Mouse (Mus musculus) neural tube, embryonic 11.5 days (tissue): ENCODE data around the gene Kcnh4. TPM values are rescaled to one million over a fixed set of nuclear protein-coding genes. Genes with fewer than 3 reads are reported as not detected.

Experiments
- ATAC-seq: fragments of 200-750 bp; cut with Nextera tagmentation; 2 replicates; pipeline ENCODE4 v1.8.0; 2017; ENCODE audit warnings: moderate number of reproducible peaks, mild to moderate bottlenecking, moderate TSS enrichment, moderate library complexity; ENCODE audit not compliant: insufficient read depth, low FRiP score, low TSS enrichment
- DNase-seq: peaks from one replicate; pipeline ENCODE4 v3.0.0-alpha.2; 2015; ENCODE audit warnings: low spot score
- H3K27ac ChIP-seq: fragments of 300-500 bp; sonication (generic); 2 replicates; pipeline ENCODE4 v1.5.1; 2014; ENCODE audit warnings: low read depth, mild to moderate bottlenecking, low read length
- H3K27me3 ChIP-seq: fragments of 300-500 bp; sonication (generic); 2 replicates; pipeline ENCODE4 v1.6.1; 2014; ENCODE audit warnings: mild to moderate bottlenecking, low read length, mixed read lengths; ENCODE audit not compliant: control insufficient read depth, insufficient read depth
- H3K36me3 ChIP-seq: fragments of 300-500 bp; sonication (generic); 2 replicates; pipeline ENCODE4 v1.6.1; 2014; ENCODE audit warnings: mild to moderate bottlenecking, low read length, moderate library complexity, mixed read lengths; ENCODE audit not compliant: control insufficient read depth, insufficient read depth
- H3K4me1 ChIP-seq: fragments of 300-500 bp; sonication (generic); 2 replicates; pipeline ENCODE4 v1.6.1; 2014; ENCODE audit warnings: low read length, mixed read lengths; ENCODE audit not compliant: control insufficient read depth, insufficient read depth
- H3K4me2 ChIP-seq: fragments of 300-500 bp; sonication (generic); 2 replicates; pipeline ENCODE4 v1.6.1; 2014; ENCODE audit warnings: low read depth, mild to moderate bottlenecking, moderate library complexity
- H3K4me3 ChIP-seq: fragments of 300-500 bp; sonication (generic); 2 replicates; pipeline ENCODE4 v1.5.1; 2014; ENCODE audit warnings: low read depth, low read length
- H3K9ac ChIP-seq: fragments of 300-500 bp; sonication (generic); 2 replicates; pipeline ENCODE4 v1.6.1; 2014; ENCODE audit warnings: mild to moderate bottlenecking, low read length
- H3K9me3 ChIP-seq: fragments of 300-500 bp; sonication (generic); 2 replicates; pipeline ENCODE4 v1.6.1; 2016; ENCODE audit warnings: low read length; ENCODE audit not compliant: control insufficient read depth
- WGBS: fragments of 180-500 bp; shearing (Covaris S2); extraction: QIAGEN DNeasy Blood & Tissue Kit; methylation state at CpG from one replicate; pipeline ENCODE4 v1.1.7; 2014; 5-methylcytosine and 5-hydroxymethylcytosine counted together
- polyA plus RNA-seq: library from polyadenylated mRNA; unstranded; fragments of >200 nt; fragmentation: Nextera tagmentation; extraction: Ambion mirVana; gene quantifications from 2 replicates; pipeline ENCODE4 v1.2.1, GENCODE M21; 2014

Kcnh4 gene
- polyA plus RNA-seq, 1 experiment from 2014 or later, result 2.4 TPM

DNA sequence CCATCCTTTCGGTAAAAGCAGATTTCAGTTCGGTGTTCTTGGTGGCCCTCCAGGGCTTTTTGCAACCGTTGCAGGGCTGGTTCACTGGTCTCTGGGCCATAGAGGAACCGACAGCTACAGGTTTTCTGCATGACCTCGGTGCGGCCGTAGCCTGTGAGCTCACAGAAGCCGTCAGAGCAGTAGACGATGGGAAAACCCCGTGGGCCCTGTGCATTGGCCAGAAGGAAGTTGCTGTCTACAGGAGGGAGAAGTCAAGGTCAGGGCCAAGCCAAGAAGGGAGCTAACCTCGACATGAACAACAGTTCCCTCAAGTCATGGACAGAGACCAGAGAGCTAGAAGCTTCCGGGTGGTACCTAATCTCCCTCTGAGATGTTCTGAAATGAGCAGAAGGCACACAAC lies 2.2 kb downstream of the Kcnh4 start:
- H3K36me3 ChIP-seq, result no peaks in the 10 kb centered on the region
- H3K9ac ChIP-seq, result no peak overlapping the region
- DNase-seq, result no peak
- no peak overlapping the region for H3K4me2 ChIP-seq
- no peak overlapping the region for H3K4me3 ChIP-seq
- no peak overlapping the region for H3K27ac ChIP-seq
- WGBS, result 91% methylated on average over 12 of the region's 12 CpGs
- peaks cover 16% of the 10 kb centered on the region for H3K27me3 ChIP-seq
- ATAC-seq, result no peak
- no peaks in the 10 kb centered on the region for H3K9me3 ChIP-seq
- 0 out of 2 replicates have a peak, but pooled peaks cover 4% of the 10 kb centered on the region for H3K4me1 ChIP-seq

DNA sequence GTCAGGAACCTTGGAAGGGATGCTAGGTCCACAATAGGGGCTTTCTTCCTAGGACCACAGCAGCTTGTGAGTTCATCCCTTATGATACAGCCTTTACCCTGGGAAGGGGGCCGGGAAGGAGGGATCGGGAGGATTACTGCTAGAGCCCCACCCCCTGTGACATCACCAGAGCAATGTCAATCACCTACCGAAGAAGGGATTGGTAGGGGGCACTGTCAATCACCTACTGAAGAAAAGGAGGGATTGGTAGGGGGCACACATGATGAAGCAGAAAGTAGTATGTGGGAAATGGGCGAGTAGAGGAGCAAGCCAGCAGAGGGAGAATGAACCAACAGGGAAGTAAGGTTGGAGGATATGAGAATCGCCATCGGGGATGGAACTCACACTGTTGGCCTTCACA lies 3.3 kb downstream of the Kcnh4 start:
- Histone ChIP-seq H3K9ac (no peak overlapping the region), H3K27me3 (peaks cover 16% of the 10 kb centered on the region), H3K4me3 (no peak overlapping the region), H3K4me1 (no peaks in the 10 kb centered on the region), H3K27ac (no peak overlapping the region), H3K4me2 (no peak overlapping the region), H3K9me3 (no peaks in the 10 kb centered on the region), H3K36me3 (no peaks in the 10 kb centered on the region)
- 73% methylated on average over 6 of the region's 6 CpGs for WGBS
- ATAC-seq (no peak), DNase-seq (no peak)

DNA sequence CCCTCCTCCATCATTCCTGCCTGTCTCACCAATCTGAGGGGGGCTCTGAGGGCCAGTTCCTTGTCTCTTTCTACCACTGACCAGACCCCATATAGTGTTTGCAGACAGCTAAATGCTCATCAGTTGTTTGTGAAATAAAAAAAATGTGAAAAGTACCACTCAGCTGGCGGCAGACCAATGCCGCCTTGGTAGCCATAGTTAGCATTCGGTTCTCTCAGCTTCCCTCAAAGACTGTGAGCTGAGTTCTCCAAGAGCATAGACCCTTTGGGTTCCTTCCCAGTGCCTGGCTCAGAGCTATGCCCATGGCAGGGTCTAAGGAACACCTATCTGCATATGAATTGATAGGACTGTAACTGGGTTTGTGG lies 5.1 kb downstream of the Kcnh4 start:
- ATAC-seq (no peak), DNase-seq (no peak)
- Histone ChIP-seq H3K4me3 (no peak overlapping the region), H3K4me1 (no peaks in the 10 kb centered on the region), H3K9me3 (no peaks in the 10 kb centered on the region), H3K9ac (no peak overlapping the region), H3K27me3 (peaks cover 7% of the 10 kb centered on the region), H3K36me3 (no peaks in the 10 kb centered on the region), H3K4me2 (no peak overlapping the region), H3K27ac (no peak overlapping the region)
- 85% methylated on average over 3 of the region's 3 CpGs for WGBS

DNA sequence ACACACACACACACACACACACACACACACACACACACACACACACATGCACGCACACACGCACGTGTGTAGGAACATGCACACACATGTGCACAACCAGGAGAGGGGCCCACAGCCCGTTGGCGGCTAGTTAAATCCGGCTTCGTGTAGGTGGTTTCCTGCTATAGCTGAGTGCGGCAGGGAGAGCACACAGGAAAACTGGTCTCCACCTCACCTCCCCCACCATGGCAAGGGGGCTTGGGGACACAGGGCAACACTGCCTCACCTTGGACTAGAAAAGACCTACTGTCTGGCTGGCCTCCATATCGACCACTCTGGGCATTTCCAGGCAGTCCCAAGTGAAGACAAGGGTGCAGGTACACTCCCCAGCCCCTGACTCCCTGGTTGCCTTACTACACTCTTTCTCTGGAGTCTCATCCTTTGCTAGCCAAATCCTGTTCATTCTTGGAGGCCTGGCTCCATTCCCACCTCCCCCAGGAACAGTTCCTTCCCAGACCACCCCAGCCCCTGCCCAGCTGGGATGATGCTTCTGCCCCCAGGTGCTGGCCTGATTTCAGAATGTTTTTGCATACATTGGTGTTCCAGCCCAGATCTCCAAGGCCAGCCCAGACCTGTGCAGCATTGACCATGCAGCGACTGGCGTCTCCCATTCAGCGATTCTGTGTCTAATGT lies 5.6 kb downstream of the Kcnh4 start:
- no peak for ATAC-seq
- H3K9me3 ChIP-seq, result no peaks in the 10 kb centered on the region
- H3K4me2 ChIP-seq, result no peak overlapping the region
- no peak for DNase-seq
- no peaks in the 10 kb centered on the region for H3K4me1 ChIP-seq
- H3K27me3 ChIP-seq, result peaks cover 2% of the 10 kb centered on the region
- 87% methylated on average over 11 of the region's 12 CpGs for WGBS
- H3K9ac ChIP-seq, result no peak overlapping the region
- no peaks in the 10 kb centered on the region for H3K36me3 ChIP-seq
- H3K27ac ChIP-seq, result no peak overlapping the region
- no peak overlapping the region for H3K4me3 ChIP-seq

DNA sequence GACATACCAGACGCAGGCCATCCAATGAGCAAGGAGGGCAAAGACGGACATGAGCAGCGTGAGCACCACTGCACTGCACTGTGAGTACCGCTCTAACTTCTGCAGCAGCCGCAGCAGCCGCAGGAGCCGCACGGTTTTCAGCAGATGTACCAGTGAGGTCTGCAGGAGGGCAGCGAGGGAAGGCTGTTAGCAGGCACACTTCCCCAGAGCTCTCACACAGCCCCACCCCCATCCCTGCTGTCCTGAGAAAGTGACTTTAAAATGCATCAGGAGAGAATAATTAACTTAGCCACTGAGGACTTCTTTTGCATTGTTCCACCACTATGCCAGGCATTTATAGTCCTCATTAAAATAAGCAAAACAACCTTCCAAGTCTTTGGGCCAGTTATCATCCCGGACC lies 7.4 kb downstream of the Kcnh4 start:
- H3K27ac ChIP-seq, result no peak overlapping the region
- no peak overlapping the region for H3K4me3 ChIP-seq
- no peak overlapping the region for H3K9ac ChIP-seq
- H3K27me3 ChIP-seq, result no peaks in the 10 kb centered on the region
- H3K9me3 ChIP-seq, result no peaks in the 10 kb centered on the region
- ATAC-seq (no peak), DNase-seq (no peak)
- H3K4me2 ChIP-seq, result no peak overlapping the region
- H3K4me1 ChIP-seq, result no peaks in the 10 kb centered on the region
- WGBS, result 20% methylated on average over 10 of the region's 10 CpGs
- H3K36me3 ChIP-seq, result no peaks in the 10 kb centered on the region

DNA sequence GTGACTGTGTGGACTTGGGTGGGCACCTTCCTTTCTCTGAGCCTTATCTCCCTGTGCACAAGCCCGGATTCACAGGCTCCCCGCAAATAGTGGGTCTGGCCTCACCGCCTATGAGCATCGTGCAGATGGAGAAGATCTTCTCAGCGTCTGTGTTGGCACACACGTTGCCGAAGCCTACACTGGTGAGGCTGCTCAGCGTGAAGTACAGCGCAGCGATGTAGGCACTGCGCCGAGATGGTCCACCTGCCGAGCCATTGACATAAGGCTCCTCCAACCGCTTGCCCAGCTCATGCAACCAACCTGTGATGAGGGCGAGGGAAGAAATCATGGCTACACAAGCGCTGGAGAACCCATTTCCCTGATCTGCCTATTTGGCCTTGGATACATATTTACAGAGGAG lies 9.6 kb downstream of the Kcnh4 start:
- no peaks in the 10 kb centered on the region for H3K27me3 ChIP-seq
- H3K9me3 ChIP-seq, result no peaks in the 10 kb centered on the region
- ATAC-seq (no peak), DNase-seq (no peak)
- WGBS, result 91% methylated on average over 16 of the region's 16 CpGs
- H3K36me3 ChIP-seq, result no peaks in the 10 kb centered on the region
- no peak overlapping the region for H3K4me2 ChIP-seq
- no peaks in the 10 kb centered on the region for H3K4me1 ChIP-seq
- no peak overlapping the region for H3K4me3 ChIP-seq
- no peak overlapping the region for H3K27ac ChIP-seq
- no peak overlapping the region for H3K9ac ChIP-seq

DNA sequence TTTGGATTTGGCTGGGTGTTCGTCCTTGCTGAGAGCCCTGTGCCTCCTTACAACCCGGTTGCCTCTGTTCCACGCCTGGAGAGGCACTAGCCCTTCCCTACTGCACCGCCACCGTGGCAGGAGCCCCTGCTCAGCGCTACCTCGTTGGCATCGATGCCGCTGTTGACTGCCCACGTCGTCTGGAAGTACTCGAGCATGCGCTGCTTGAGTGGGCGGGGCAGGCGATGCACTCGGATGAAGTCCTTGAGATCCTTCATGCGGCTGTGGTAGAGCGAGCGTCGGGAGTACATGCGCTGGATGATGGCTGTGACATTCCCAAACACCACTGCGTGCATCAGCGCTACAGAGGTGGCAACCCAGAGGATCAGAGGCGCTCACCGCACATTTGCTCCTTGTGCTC lies 10.3 kb downstream of the Kcnh4 start:
- no peaks in the 10 kb centered on the region for H3K4me1 ChIP-seq
- ATAC-seq (no peak), DNase-seq (no peak)
- H3K9ac ChIP-seq, result no peak overlapping the region
- no peak overlapping the region for H3K4me3 ChIP-seq
- no peaks in the 10 kb centered on the region for H3K9me3 ChIP-seq
- H3K27ac ChIP-seq, result no peak overlapping the region
- WGBS, result 45% methylated on average over 25 of the region's 25 CpGs
- H3K36me3 ChIP-seq, result no peaks in the 10 kb centered on the region
- H3K27me3 ChIP-seq, result no peaks in the 10 kb centered on the region
- H3K4me2 ChIP-seq, result no peak overlapping the region

DNA sequence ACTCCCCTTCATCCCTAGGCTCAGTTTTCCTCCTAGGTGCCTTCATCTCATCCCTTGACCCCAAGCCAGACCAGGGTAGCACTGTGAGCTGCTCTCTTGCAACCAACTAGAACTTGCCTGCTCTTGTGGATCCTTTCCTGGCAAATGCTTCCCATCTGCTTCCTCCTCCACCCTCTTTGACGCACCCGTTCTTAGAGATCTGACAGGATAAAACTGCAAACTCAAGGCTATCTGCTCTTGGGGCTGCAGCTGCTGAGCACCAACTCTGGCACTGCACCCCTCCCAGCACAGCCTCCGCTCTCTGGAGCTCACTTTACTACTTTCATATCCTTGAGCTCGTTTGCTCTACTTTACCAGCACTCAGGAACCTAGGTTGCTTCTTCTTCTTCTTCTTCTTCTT lies 11.1 kb downstream of the Kcnh4 start:
- no peak overlapping the region for H3K4me3 ChIP-seq
- H3K4me2 ChIP-seq, result no peak overlapping the region
- no peaks in the 10 kb centered on the region for H3K9me3 ChIP-seq
- ATAC-seq (no peak), DNase-seq (no peak)
- H3K27ac ChIP-seq, result no peak overlapping the region
- H3K4me1 ChIP-seq, result no peaks in the 10 kb centered on the region
- 79% methylated on average over 4 of the region's 4 CpGs for whole genome bisulfite sequencing
- no peaks in the 10 kb centered on the region for H3K36me3 ChIP-seq
- no peaks in the 10 kb centered on the region for H3K27me3 ChIP-seq
- no peak overlapping the region for H3K9ac ChIP-seq

DNA sequence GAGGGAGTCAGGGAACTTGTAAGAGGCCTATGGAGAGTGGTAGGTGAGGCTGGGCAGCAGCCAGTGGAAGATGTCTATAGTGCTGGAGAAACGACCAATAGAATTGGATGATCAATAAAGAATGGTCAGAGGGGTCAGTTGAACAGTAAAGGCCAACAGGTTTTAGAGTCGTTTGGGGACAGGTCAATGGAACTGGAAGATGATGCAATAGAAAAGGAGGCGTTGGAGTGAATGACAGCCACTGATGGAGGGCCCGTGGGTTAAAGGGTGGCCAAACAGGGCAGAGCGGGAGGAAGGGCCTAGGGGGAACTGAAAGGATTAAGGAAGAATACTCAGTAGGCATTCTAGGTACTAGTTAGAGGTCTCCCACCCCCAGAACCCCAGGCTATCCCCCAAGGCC lies 12.6 kb downstream of the Kcnh4 start:
- Histone ChIP-seq H3K4me2 (no peak overlapping the region), H3K36me3 (no peaks in the 10 kb centered on the region), H3K4me1 (no peaks in the 10 kb centered on the region), H3K9ac (no peak overlapping the region), H3K27ac (no peak overlapping the region), H3K4me3 (no peak overlapping the region), H3K27me3 (no peaks in the 10 kb centered on the region), H3K9me3 (no peaks in the 10 kb centered on the region)
- ATAC-seq (no peak), DNase-seq (no peak)
- 63% methylated on average over 5 of the region's 5 CpGs for WGBS
